10 mouse cellular contexts compared by ENCODE assay signal in the genomic region with DNA sequence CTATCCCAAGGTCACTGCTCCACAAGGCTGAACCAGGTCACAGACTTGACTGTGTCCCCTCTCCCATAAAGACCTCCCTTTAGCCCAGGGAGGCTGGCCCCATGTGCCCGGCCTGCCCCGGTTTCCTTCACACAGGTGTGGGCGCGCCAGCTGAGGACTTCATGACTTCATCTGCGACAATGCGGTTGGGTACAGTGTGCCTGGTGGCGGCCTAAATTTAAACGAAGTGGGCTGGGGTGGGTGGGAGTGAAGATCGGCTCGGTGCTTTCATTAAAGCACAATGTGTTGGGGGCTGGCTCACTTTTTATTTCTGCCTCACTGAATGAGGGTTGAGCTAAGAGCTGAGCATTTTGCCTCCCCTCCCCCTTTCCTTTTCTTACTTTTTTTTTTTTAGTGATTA.
DNase-seq lines count a peak whose midpoint lies in the region; ATAC-seq and TF ChIP-seq lines count a peak whose summit lies in the region.
"Had no signal": no experiment of that assay in that cellular context is flagged by ENCODE, and none has a peak within 500 bp of the region (broad histone marks: within the 10 kb centered on the region; RNA-seq: fewer than 3 reads in every experiment).

No protein-coding gene starts in this region.

- 68% methylated on average over 10 of the region's 10 CpGs for WGBS in forebrain, embryonic 10.5 days
- 58% methylated on average over 10 of the region's 10 CpGs for WGBS in forebrain, embryonic 11.5 days
- 87% methylated on average over 10 of the region's 10 CpGs for WGBS in thymus, adult 2 months

- H3K4me2 ChIP-seq in forebrain, embryonic 11.5 days (ENCODE audit: low read depth, low read length, severe bottlenecking) = no peak overlapping the region
- H3K4me2 ChIP-seq: kidney, embryonic 15.5 days had no signal

- no peak overlapping the region for H3K4me3 ChIP-seq in forebrain, embryonic 10.5 days
- no peak overlapping the region for H3K4me3 ChIP-seq in forebrain, embryonic 11.5 days (ENCODE audit: low read depth, low read length)
- H3K4me3 ChIP-seq in thymus, adult 2 months (ENCODE audit: control insufficient read depth, insufficient read depth, low read length) = no peak overlapping the region
- H3K4me3 ChIP-seq: kidney, embryonic 15.5 days had no signal

- no peak for TF ChIP-seq POLR2A in thymus, adult 2 months (IDR thresholded peaks at IDR 0.05; ENCODE audit: control insufficient read depth, extremely low read depth, insufficient read depth, low read length, poor library complexity)

- H3K27me3 ChIP-seq in forebrain, embryonic 10.5 days (ENCODE audit: poor library complexity, severe bottlenecking) = no peaks in the 10 kb centered on the region
- H3K27me3 ChIP-seq in forebrain, embryonic 11.5 days (ENCODE audit: control insufficient read depth, insufficient read depth, low read length) = no peaks in the 10 kb centered on the region
- no peaks in the 10 kb centered on the region for H3K27me3 ChIP-seq in thymus, adult 2 months (ENCODE audit: control insufficient read depth, insufficient read depth, low read length)
- H3K27me3 ChIP-seq: kidney, embryonic 15.5 days had no signal

- no peak overlapping the region; the same call in 1 of the 2 replicates for H3K9ac ChIP-seq in forebrain, embryonic 11.5 days (ENCODE audit: low read length)
- H3K9ac ChIP-seq: kidney, embryonic 15.5 days had no signal

- H3K4me1 ChIP-seq in forebrain, embryonic 10.5 days = peaks cover 60% of the 10 kb centered on the region
- H3K4me1 ChIP-seq in forebrain, embryonic 11.5 days (replicated peaks; ENCODE audit: control insufficient read depth, insufficient read depth, low read length) = peaks cover 12% of the 10 kb centered on the region; the same call in 1 of the 2 replicates
- peaks cover 19% of the 10 kb centered on the region for H3K4me1 ChIP-seq in thymus, adult 2 months (replicated peaks; ENCODE audit: control insufficient read depth, insufficient read depth, low read length)

- no peak for TF ChIP-seq CTCF in thymus, adult 2 months (IDR thresholded peaks at IDR 0.05; ENCODE audit: borderline replicate concordance, control insufficient read depth, extremely low read depth, insufficient read depth, low read length, poor library complexity)

- intact Hi-C loops in left cerebral cortex, postnatal 25 days (cut with DNase I) = loop anchor here (1.0 to 2.0 kb wide), 2 partner anchors 48 to 58 kb away; no protein-coding TSS in a partner anchor

- H3K36me3 ChIP-seq in forebrain, embryonic 10.5 days (replicated peaks) = peaks cover 8% of the 10 kb centered on the region
- H3K36me3 ChIP-seq in forebrain, embryonic 11.5 days (ENCODE audit: control insufficient read depth, insufficient read depth, low read length) = no peaks in the 10 kb centered on the region
- H3K36me3 ChIP-seq in thymus, adult 2 months (ENCODE audit: control insufficient read depth, insufficient read depth, low read length) = no peaks in the 10 kb centered on the region

- H3K9me3 ChIP-seq in forebrain, embryonic 10.5 days = 0 out of 2 replicates have a peak, but pooled peaks cover 4% of the 10 kb centered on the region
- H3K9me3 ChIP-seq in forebrain, embryonic 11.5 days (ENCODE audit: control insufficient read depth, low read length) = no peaks in the 10 kb centered on the region; the same call in 1 of the 2 replicates
- H3K9me3 ChIP-seq: kidney, embryonic 15.5 days had no signal

- ATAC-seq in forebrain, embryonic 11.5 days (replicated peaks; ENCODE audit: low FRiP score) = no peak
- ATAC-seq in megakaryocyte-erythroid progenitor cell, adult 5-6 weeks (replicated peaks; ENCODE audit: low FRiP score, low TSS enrichment, poor library complexity, severe bottlenecking) = no peak

- peak overlapping the region; percentile 67 for H3K27ac ChIP-seq in forebrain, embryonic 10.5 days
- no peak overlapping the region for H3K27ac ChIP-seq in forebrain, embryonic 11.5 days (ENCODE audit: low read depth, low read length)
- H3K27ac ChIP-seq in thymus, adult 2 months (ENCODE audit: control insufficient read depth, insufficient read depth, low read length) = no peak overlapping the region
- H3K27ac ChIP-seq: kidney, embryonic 15.5 days had no signal

- no peak for DNase-seq in forebrain, embryonic 10.5 days (ENCODE audit: extremely low spot score, low spot score)
- no peak for DNase-seq in forebrain, embryonic 11.5 days (ENCODE audit: low spot score)
- peak; percentile 45 for DNase-seq in thymus, postnatal 14 days
- DNase-seq in thymus, adult 2 months = no peak
- peak; percentile 69 to 88 for DNase-seq in left cerebral cortex, postnatal 25 days (ENCODE audit: low spot score in 2 of 2)
- DNase-seq in cerebellum, adult 18-20 months = no peak
- no peak for DNase-seq in testis, postnatal 10 days (ENCODE audit: low spot score)
- DNase-seq: lung, adult 2 months had no signal

Comparison
In these comparisons a context has a peak if more than half of its experiments do, and no peak if none do; other contexts are left out.
1. DNase-seq: peak in thymus, postnatal 14 days (single experiment) and left cerebral cortex, postnatal 25 days (2 of 2); none in forebrain, embryonic 10.5 days (single experiment), forebrain, embryonic 11.5 days (single experiment), thymus, adult 2 months (single experiment), cerebellum, adult 18-20 months (0 of 2) and testis, postnatal 10 days (single experiment).